Mouse (Mus musculus): ENCODE measurements around the gene Akap2. TPM values are rescaled to one million over a fixed set of nuclear protein-coding genes. Genes with fewer than 3 reads are reported as not detected.

The Akap2 gene
- polyA plus RNA-seq, 1 experiment from 2014 or later = 42.4 TPM

DNA sequence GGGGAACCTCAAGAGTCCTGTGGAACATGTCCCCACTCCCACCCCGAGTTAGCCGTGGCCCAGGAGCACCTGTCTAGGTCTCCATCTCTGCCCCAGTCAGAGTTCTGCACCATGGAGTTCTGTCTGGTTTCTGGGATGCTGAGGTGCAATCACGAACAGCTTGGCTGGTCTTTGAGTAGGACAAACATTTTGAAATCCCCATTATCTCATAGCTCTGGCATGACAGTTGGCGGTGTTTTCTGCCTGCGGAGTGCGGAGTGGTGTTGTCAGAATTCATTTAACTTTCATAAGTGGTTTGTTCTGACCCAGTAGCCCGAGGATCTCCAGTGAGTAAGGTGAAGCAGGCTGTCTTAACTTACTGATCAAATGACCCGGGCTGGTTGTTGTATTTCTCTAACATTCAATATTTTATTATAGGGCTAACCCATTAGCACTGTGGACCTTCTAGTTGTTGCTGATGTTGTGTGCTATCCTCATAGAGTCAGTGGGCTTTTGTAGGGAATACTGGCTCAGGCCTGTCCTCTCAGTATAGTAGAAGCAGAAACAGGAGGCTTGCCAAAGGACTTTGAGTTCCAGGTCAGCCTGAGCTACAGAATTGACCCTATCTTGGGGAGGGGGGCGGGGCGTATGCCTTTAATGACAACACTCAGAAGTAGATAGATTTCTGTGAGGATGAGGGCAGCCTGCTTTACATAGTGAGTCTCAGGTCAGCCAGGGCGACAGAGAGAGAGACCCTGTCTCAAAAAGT lies 66.6 kb downstream of the Akap2 start:
- ATAC-seq (replicated peaks; ENCODE audit: extremely low read depth, insufficient read depth, low FRiP score) = 0 out of 2 replicates have a peak, but pooled peaks have one; percentile 4
- Histone ChIP-seq H3K9ac (ENCODE audit: low read length) (peak overlapping the region; percentile 69), H3K27me3 (ENCODE audit: control insufficient read depth, insufficient read depth, low read length) (no peaks in the 10 kb centered on the region), H3K4me1 (ENCODE audit: control insufficient read depth, insufficient read depth, low read length) (peaks cover 35% of the 10 kb centered on the region), H3K4me2 (ENCODE audit: low read depth, low read length) (peak overlapping the region; percentile 89), H3K36me3 (ENCODE audit: control insufficient read depth, insufficient read depth) (no peaks in the 10 kb centered on the region), H3K4me3 (ENCODE audit: low read length) (peak overlapping the region; percentile 27), H3K27ac (ENCODE audit: low read length) (peak overlapping the region; percentile 51), H3K9me3 (replicated peaks; ENCODE audit: control insufficient read depth, low read length) (no peaks in the 10 kb centered on the region)
- 52% methylated on average over 11 of the region's 11 CpGs for WGBS

DNA sequence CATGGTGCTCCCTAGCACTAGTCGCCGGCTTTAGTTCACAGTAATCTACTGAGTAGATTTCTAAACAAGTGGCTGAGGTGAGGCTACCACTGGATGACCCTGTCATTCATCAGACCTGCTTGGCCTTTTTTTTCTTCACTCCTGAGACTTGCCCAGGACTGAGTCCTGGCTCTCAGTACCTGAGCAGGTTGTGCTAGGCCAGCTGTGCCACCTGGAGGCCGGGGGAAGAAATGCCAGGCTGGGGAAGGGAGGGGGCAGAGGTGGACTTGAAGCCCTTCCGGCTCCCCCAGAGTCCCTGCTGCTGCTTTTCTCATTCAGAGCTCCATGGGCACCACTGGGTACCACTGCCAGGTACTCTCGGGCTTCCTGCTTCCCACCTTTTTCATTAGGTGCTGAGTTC lies 71.3 kb downstream of the Akap2 start:
- no peaks in the 10 kb centered on the region for H3K27me3 ChIP-seq (ENCODE audit: control insufficient read depth, insufficient read depth, low read length)
- no peak overlapping the region for H3K4me2 ChIP-seq (ENCODE audit: low read depth, low read length)
- WGBS = 55% methylated on average over 5 of the region's 5 CpGs
- H3K4me1 ChIP-seq (ENCODE audit: control insufficient read depth, insufficient read depth, low read length) = peaks cover 39% of the 10 kb centered on the region
- H3K36me3 ChIP-seq (ENCODE audit: control insufficient read depth, insufficient read depth) = no peaks in the 10 kb centered on the region
- no peak for ATAC-seq (replicated peaks; ENCODE audit: extremely low read depth, insufficient read depth, low FRiP score)
- H3K4me3 ChIP-seq (ENCODE audit: low read length) = no peak overlapping the region
- no peak overlapping the region for H3K9ac ChIP-seq (ENCODE audit: low read length)
- H3K27ac ChIP-seq (ENCODE audit: low read length) = no peak overlapping the region
- H3K9me3 ChIP-seq (replicated peaks; ENCODE audit: control insufficient read depth, low read length) = no peaks in the 10 kb centered on the region

DNA sequence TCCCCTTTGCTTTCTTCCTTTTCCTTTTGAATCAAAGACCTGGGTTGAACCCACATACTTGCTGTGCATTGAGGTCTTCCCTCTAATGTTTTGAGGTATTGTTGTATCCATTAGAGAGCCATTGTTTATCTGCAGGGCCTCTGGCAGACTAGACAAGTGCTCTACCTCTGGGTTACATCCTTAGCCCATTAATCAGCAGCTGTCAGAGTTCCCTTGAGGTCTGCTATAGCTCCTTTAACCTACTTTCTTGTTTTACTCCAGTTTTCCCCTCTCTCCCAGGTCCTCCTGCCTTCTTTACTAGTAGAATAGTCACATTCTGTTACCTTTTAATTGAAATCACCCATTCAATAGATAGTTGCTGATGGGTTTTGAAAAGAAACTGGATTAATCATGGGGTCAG lies 71.7 kb downstream of the Akap2 start:
- H3K27me3 ChIP-seq (ENCODE audit: control insufficient read depth, insufficient read depth, low read length) = no peaks in the 10 kb centered on the region
- H3K4me1 ChIP-seq (ENCODE audit: control insufficient read depth, insufficient read depth, low read length) = peaks cover 39% of the 10 kb centered on the region
- no peak overlapping the region for H3K9ac ChIP-seq (ENCODE audit: low read length)
- no peak overlapping the region for H3K4me3 ChIP-seq (ENCODE audit: low read length)
- H3K9me3 ChIP-seq (replicated peaks; ENCODE audit: control insufficient read depth, low read length) = no peaks in the 10 kb centered on the region
- peak overlapping the region; percentile 50 for H3K27ac ChIP-seq (ENCODE audit: low read length)
- no peaks in the 10 kb centered on the region for H3K36me3 ChIP-seq (ENCODE audit: control insufficient read depth, insufficient read depth)
- H3K4me2 ChIP-seq (ENCODE audit: low read depth, low read length) = no peak overlapping the region
- ATAC-seq (replicated peaks; ENCODE audit: extremely low read depth, insufficient read depth, low FRiP score) = no peak

DNA sequence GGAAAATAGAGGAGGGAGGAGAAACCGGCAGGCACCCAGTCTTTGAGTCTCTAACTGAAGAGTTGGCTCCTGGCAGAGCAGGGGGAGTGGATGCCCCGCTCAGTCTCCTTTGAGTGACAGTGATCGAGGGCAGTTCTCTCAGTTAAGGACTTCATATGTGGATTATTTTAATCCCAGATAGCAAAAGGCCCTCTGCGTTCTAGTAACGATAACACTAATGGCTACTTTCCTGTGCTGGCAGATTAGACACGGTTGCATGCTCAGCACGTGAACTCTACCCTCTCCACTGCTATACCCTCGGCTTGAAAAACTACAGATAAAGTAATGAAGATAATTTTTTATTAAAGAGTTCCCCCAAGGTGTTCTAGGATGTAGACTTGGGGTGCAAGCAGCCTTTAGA lies 76.5 kb downstream of the Akap2 start:
- WGBS = 19% methylated on average over 8 of the region's 8 CpGs
- Histone ChIP-seq H3K4me3 (ENCODE audit: low read length) (no peak overlapping the region), H3K4me1 (ENCODE audit: control insufficient read depth, insufficient read depth, low read length) (peaks cover 50% of the 10 kb centered on the region), H3K4me2 (ENCODE audit: low read depth, low read length) (peak overlapping the region; percentile 23; the same call in 1 of the 2 replicates), H3K9me3 (replicated peaks; ENCODE audit: control insufficient read depth, low read length) (no peaks in the 10 kb centered on the region), H3K9ac (ENCODE audit: low read length) (peak overlapping the region; percentile 34; the same call in 1 of the 2 replicates), H3K27ac (ENCODE audit: low read length) (peak overlapping the region; percentile 77), H3K36me3 (ENCODE audit: control insufficient read depth, insufficient read depth) (no peaks in the 10 kb centered on the region), H3K27me3 (ENCODE audit: control insufficient read depth, insufficient read depth, low read length) (no peaks in the 10 kb centered on the region)
- ATAC-seq (replicated peaks; ENCODE audit: extremely low read depth, insufficient read depth, low FRiP score) = 0 out of 2 replicates have a peak, but pooled peaks have one; percentile 38

DNA sequence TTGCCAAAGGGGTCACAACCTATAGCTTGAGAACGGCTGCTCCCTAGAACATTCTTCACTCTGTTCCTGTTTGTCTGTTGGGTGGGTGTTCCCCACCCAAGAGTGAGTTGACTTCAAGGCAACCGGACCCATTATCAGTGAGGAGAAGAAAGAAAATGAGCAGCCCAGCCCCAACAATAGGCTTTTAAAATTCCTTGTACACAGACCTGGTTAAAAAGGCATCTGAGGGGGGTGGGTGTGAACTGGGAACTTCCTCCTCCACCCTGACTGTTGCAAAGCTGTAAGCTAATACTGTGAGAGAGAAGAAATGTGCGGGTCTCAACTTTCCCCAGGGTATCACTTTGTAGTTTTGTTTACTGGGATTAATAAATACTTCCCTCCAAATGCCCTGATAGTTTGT lies 77.1 kb downstream of the Akap2 start:
- 27% methylated on average over 3 of the region's 3 CpGs for WGBS

DNA sequence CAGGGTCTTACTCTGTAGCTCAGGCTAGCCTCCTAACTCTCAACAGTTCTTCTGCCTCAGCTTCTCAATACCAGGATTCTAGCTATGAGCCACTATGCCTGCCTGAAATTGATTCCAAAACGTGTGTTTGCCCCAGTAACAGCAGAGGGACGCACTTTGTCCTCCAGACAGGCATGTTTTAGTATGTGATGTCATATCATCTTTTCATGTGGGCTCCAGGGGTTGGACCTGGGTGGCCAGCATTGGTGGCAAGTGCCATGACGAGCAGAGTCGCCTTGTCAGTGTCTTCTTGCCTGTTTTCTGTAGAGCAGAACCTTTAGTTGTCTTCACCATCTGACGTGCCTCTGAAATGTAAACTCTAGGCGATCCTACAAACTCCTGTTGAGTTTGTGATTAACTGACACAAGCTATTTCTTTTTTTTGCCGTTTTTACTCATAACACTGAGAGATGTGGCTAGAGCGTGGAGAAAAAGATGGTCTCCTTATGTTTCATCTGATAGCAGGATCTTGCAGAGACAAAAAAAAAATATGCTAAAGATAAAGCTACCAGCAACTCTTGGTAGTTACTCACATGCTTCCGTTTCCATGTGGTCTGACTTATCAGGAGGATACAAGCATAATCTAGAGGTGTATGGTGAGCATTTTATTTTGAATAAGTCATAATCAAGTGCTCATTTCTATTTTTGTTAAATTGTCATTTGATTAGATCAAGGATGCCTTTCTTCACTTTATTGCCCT lies 80.3 kb downstream of the Akap2 start:
- WGBS = 54% methylated on average over 9 of the region's 9 CpGs
- H3K27me3 ChIP-seq (ENCODE audit: control insufficient read depth, insufficient read depth, low read length) = no peaks in the 10 kb centered on the region
- H3K27ac ChIP-seq (ENCODE audit: low read length) = peak overlapping the region; percentile 81
- ATAC-seq (replicated peaks; ENCODE audit: extremely low read depth, insufficient read depth, low FRiP score) = no peak
- peaks cover 55% of the 10 kb centered on the region for H3K4me1 ChIP-seq (ENCODE audit: control insufficient read depth, insufficient read depth, low read length)
- H3K9me3 ChIP-seq (replicated peaks; ENCODE audit: control insufficient read depth, low read length) = no peaks in the 10 kb centered on the region
- peak overlapping the region; percentile 47; the same call in 1 of the 2 replicates for H3K9ac ChIP-seq (ENCODE audit: low read length)
- H3K4me3 ChIP-seq (ENCODE audit: low read length) = no peak overlapping the region
- peak overlapping the region; percentile 21; the same call in 1 of the 2 replicates for H3K4me2 ChIP-seq (ENCODE audit: low read depth, low read length)
- peaks cover 2% of the 10 kb centered on the region; the same call in 1 of the 2 replicates for H3K36me3 ChIP-seq (ENCODE audit: control insufficient read depth, insufficient read depth)

More for the DNA sequence above, 77.1 kb downstream of the Akap2 start:
- Histone ChIP-seq H3K9ac (ENCODE audit: low read length) (no peak overlapping the region), H3K27ac (ENCODE audit: low read length) (peak overlapping the region; percentile 77), H3K4me3 (ENCODE audit: low read length) (no peak overlapping the region), H3K27me3 (ENCODE audit: control insufficient read depth, insufficient read depth, low read length) (no peaks in the 10 kb centered on the region), H3K9me3 (replicated peaks; ENCODE audit: control insufficient read depth, low read length) (no peaks in the 10 kb centered on the region), H3K36me3 (ENCODE audit: control insufficient read depth, insufficient read depth) (no peaks in the 10 kb centered on the region), H3K4me2 (ENCODE audit: low read depth, low read length) (no peak overlapping the region), H3K4me1 (ENCODE audit: control insufficient read depth, insufficient read depth, low read length) (peaks cover 45% of the 10 kb centered on the region)
- ATAC-seq (replicated peaks; ENCODE audit: extremely low read depth, insufficient read depth, low FRiP score) = no peak

DNA sequence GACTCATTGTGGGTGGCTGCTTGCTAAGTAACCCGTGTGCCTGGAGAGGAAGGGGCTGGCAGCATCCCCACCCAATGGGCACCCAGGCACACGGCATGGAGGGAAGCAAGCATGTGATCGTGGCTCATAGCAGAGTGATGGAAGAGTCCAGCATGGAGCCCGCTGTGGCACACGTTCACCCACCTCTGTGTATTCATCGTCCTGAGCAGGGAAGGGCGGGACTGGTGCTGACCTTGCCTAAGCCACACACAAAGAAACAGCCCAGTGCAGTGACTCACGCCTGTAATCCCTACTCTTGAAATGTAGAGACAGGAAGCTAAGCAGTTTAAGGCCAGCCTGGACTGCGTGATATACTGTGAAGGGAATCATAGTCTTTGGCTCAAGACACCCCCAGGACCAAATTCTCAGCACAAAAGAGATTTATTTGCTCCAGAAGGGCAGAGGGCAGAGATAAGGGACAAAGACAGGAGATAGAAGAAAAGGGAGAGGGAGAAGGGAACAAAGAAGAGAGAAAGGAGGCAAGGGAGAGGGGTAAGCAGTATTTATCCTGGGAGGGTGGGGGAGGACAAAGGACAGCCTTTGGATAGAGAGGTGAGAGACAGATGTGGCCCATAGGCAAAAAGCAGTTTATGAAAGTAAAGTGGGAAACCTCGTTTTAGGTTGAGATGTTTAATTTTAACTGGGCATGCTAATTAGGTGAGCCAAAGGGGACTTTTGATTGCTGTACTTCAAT lies 81.0 kb downstream of the Akap2 start:
- H3K27me3 ChIP-seq (ENCODE audit: control insufficient read depth, insufficient read depth, low read length) = no peaks in the 10 kb centered on the region
- no peak overlapping the region for H3K4me3 ChIP-seq (ENCODE audit: low read length)
- peak overlapping the region; percentile 47 for H3K9ac ChIP-seq (ENCODE audit: low read length)
- H3K27ac ChIP-seq (ENCODE audit: low read length) = peak overlapping the region; percentile 81
- peaks cover 48% of the 10 kb centered on the region for H3K4me1 ChIP-seq (ENCODE audit: control insufficient read depth, insufficient read depth, low read length)
- H3K9me3 ChIP-seq (replicated peaks; ENCODE audit: control insufficient read depth, low read length) = no peaks in the 10 kb centered on the region
- peak overlapping the region; percentile 21; the same call in 1 of the 2 replicates for H3K4me2 ChIP-seq (ENCODE audit: low read depth, low read length)
- ATAC-seq (replicated peaks; ENCODE audit: extremely low read depth, insufficient read depth, low FRiP score) = peak; percentile 61
- 23% methylated on average over 10 of the region's 10 CpGs for WGBS
- peaks cover 2% of the 10 kb centered on the region; the same call in 1 of the 2 replicates for H3K36me3 ChIP-seq (ENCODE audit: control insufficient read depth, insufficient read depth)

DNA sequence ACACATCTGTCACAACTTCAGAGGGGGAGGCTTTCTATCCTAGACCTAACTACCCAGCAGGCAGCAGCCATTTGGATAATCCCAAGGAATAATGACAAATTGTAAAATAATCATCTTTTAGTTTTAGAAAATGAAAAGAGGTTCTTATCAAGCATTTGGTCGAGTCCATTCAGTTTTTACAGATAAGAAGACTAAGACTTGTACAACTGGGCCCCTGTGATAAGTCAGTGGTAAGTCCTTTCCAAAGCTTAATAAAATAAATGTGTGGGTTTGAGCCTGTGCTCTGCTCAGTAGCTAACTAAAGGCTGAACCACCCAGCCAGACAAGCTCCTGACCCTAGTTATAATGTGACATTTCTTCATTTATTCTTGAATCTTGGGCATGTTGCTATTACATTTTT lies 81.8 kb downstream of the Akap2 start:
- 2% methylated on average over 1 of the region's 1 CpGs for WGBS
- Histone ChIP-seq H3K27ac (ENCODE audit: low read length) (peak overlapping the region; percentile 81; the same call in 1 of the 2 replicates), H3K4me2 (ENCODE audit: low read depth, low read length) (no peak overlapping the region), H3K9ac (ENCODE audit: low read length) (no peak overlapping the region), H3K4me1 (ENCODE audit: control insufficient read depth, insufficient read depth, low read length) (peaks cover 40% of the 10 kb centered on the region), H3K27me3 (ENCODE audit: control insufficient read depth, insufficient read depth, low read length) (no peaks in the 10 kb centered on the region), H3K4me3 (ENCODE audit: low read length) (no peak overlapping the region), H3K36me3 (ENCODE audit: control insufficient read depth, insufficient read depth) (peaks cover 4% of the 10 kb centered on the region; the same call in 1 of the 2 replicates), H3K9me3 (replicated peaks; ENCODE audit: control insufficient read depth, low read length) (no peaks in the 10 kb centered on the region)
- ATAC-seq (replicated peaks; ENCODE audit: extremely low read depth, insufficient read depth, low FRiP score) = no peak
